Mouse (Mus musculus): ENCODE results near the gene Bricd5. TPM values are rescaled to one million over a fixed set of nuclear protein-coding genes. Genes with fewer than 3 reads are reported as not detected.

Bricd5 gene
- total RNA-seq, 2 experiments from 2014 or later: 2.0 to 2.8 TPM

- no peak for DNase-seq (ENCODE audit: low spot score in 2 of 2)
These were observed 9.8 kb downstream of the Bricd5 start for GRCm38 (mm10) chr17:24483495-24483894.

GRCm38 (mm10) chr17:24485090-24485860, 11.6 kb downstream of the Bricd5 start:
- DNase-seq (ENCODE audit: low spot score in 2 of 2): peak in 1 of 2 experiments; percentile 66

- DNase-seq (ENCODE audit: low spot score in 2 of 2): peak in 1 of 2 experiments; percentile 46
These were observed 14.5 kb downstream of the Bricd5 start, which contains the start of gene Caskin1 for GRCm38 (mm10) chr17:24488186-24488661. Caskin1 (plus strand) TSS chr17:24488601.

- peak in 1 of 2 experiments; percentile 41 for DNase-seq (ENCODE audit: low spot score in 2 of 2)
These were observed 15.1 kb downstream of the Bricd5 start for GRCm38 (mm10) chr17:24488662-24489264.

- DNase-seq (ENCODE audit: low spot score in 2 of 2): peak in 1 of 2 experiments; percentile 15
These were observed 15.8 kb downstream of the Bricd5 start for GRCm38 (mm10) chr17:24489265-24490030.

GRCm38 (mm10) chr17:24490399-24490798, 16.7 kb downstream of the Bricd5 start:
- DNase-seq (ENCODE audit: low spot score in 2 of 2): peak in 1 of 2 experiments; percentile 69

- DNase-seq (ENCODE audit: low spot score in 2 of 2): peak in 1 of 2 experiments; percentile 77
These were observed 21.1 kb downstream of the Bricd5 start for GRCm38 (mm10) chr17:24494627-24495335.

GRCm38 (mm10) chr17:24495443-24495842, 21.8 kb downstream of the Bricd5 start:
- peak; percentile 85 to 88 for DNase-seq (ENCODE audit: low spot score in 2 of 2)

GRCm38 (mm10) chr17:24496026-24496425, 22.3 kb downstream of the Bricd5 start:
- DNase-seq (ENCODE audit: low spot score in 2 of 2): no peak

GRCm38 (mm10) chr17:24502208-24502607, 28.5 kb downstream of the Bricd5 start:
- DNase-seq (ENCODE audit: low spot score in 2 of 2): no peak

- DNase-seq (ENCODE audit: low spot score in 2 of 2): no peak
These were observed 30.4 kb downstream of the Bricd5 start for GRCm38 (mm10) chr17:24504085-24504484.

GRCm38 (mm10) chr17:24505286-24505955, 31.7 kb downstream of the Bricd5 start:
- no peak for DNase-seq (ENCODE audit: low spot score in 2 of 2)

GRCm38 (mm10) chr17:24506332-24507070, 32.8 kb downstream of the Bricd5 start:
- DNase-seq (ENCODE audit: low spot score in 2 of 2): peak; percentile 54 to 69

- DNase-seq (ENCODE audit: low spot score in 2 of 2): no peak
These were observed 33.5 kb downstream of the Bricd5 start for GRCm38 (mm10) chr17:24507129-24507664.

- no peak for DNase-seq (ENCODE audit: low spot score in 2 of 2)
These were observed 34.2 kb downstream of the Bricd5 start for GRCm38 (mm10) chr17:24507806-24508460.

- DNase-seq (ENCODE audit: low spot score in 2 of 2): peak; percentile 65 to 85
These were observed 39.9 kb downstream of the Bricd5 start for GRCm38 (mm10) chr17:24513609-24514008.

GRCm38 (mm10) chr17:24514270-24515257, 40.9 kb downstream of the Bricd5 start:
- no peak for DNase-seq (ENCODE audit: low spot score in 2 of 2)

GRCm38 (mm10) chr17:24520450-24520849, 46.8 kb downstream of the Bricd5 start:
- no peak for DNase-seq (ENCODE audit: low spot score in 2 of 2)

All from layer of hippocampus, adult 18-20 months (tissue).